In genomic region chr19:8665746-8666145, GRCm38 (mm10) we compare ENCODE assay signal across 19 mouse cellular contexts. TPM values are rescaled to one million over a fixed set of nuclear protein-coding genes. Genes with fewer than 3 reads are reported as not detected.
DNase-seq lines count a peak whose midpoint lies in the region; ATAC-seq lines count a peak whose summit lies in the region.
"Had no signal": no experiment of that assay in that cellular context is flagged by ENCODE, and none has a peak within 500 bp of the region (broad histone marks: within the 10 kb centered on the region; RNA-seq: fewer than 3 reads in every experiment).

No protein-coding gene starts in this region.

- DNase-seq in layer of hippocampus, adult 9-11 months = peak; percentile 56
- DNase-seq in layer of hippocampus, adult 8-10 months (ENCODE audit: low spot score in 2 of 2) = no peak
- peak; percentile 71 to 72 for DNase-seq in left cerebral cortex, postnatal 14 days (ENCODE audit: low spot score in 2 of 2)
- DNase-seq in right cerebral cortex, postnatal 14 days = peak; percentile 57
- no peak for DNase-seq in adrenal gland, postnatal 36 days
- no peak for DNase-seq in cerebellum, postnatal 4 days (ENCODE audit: low spot score in 2 of 2)
- DNase-seq: adrenal gland, postnatal 10 days; cerebellum, adult 8-10 months; cerebellum, postnatal 36 days; gastrocnemius, postnatal 25 days; heart, adult 18-20 months; heart, postnatal 10 days; kidney, adult 11 months; kidney, postnatal 4 days; liver, postnatal 0 days; thymus, adult 2 months; thymus, postnatal 4 days had no signal

- intact Hi-C loops in left cerebral cortex, postnatal 14 days (cut with DNase I) = no loop called here

- peak; percentile 41 for ATAC-seq in frontal cortex, adult (ENCODE audit: low TSS enrichment)
- ATAC-seq: liver, postnatal 0 days; lung, postnatal 0 days had no signal

RNA-seq across cellular contexts. Expression of gene Chrm1, which starts 2.2 kb away (rescaled TPM):
- 100 to 1,000 TPM; 160 to 164 (median 161) TPM for total RNA-seq in layer of hippocampus, adult 8-10 months (2022)
- 100 to 1,000 TPM; 148 to 165 TPM for total RNA-seq in left cerebral cortex, postnatal 14 days (2021)
- 1 to 10 TPM; 1.3 TPM for total RNA-seq in adrenal gland, postnatal 36 days (2021)
- total RNA-seq: gastrocnemius, postnatal 25 days; heart, postnatal 10 days had no signal

RNA-seq across cellular contexts. Expression of gene Slc22a6, which starts 47.9 kb away (rescaled TPM):
- 1 to 10 TPM; 3.5 to 4.4 (median 4.1) TPM for total RNA-seq in layer of hippocampus, adult 8-10 months (2022)
- 1 to 10 TPM; 4.8 to 5.7 TPM for total RNA-seq in left cerebral cortex, postnatal 14 days (2021)
- total RNA-seq in adrenal gland, postnatal 36 days (2021) = not detected
- total RNA-seq: adrenal gland, postnatal 10 days; gastrocnemius, postnatal 25 days; heart, adult 18-20 months; heart, postnatal 10 days had no signal

RNA-seq across cellular contexts. Expression of gene Slc3a2, which starts 57.4 kb away (rescaled TPM):
- 100 to 1,000 TPM; 157 to 169 (median 162) TPM for total RNA-seq in layer of hippocampus, adult 8-10 months (2022)
- 100 to 1,000 TPM; 182 to 189 TPM for total RNA-seq in left cerebral cortex, postnatal 14 days (2021)
- 100 to 1,000 TPM; 354 to 445 TPM for total RNA-seq in adrenal gland, postnatal 36 days (2021)

Comparison
In these comparisons a context has a peak if more than half of its experiments do, and no peak if none do; other contexts are left out.
1. DNase-seq: peak in layer of hippocampus, adult 9-11 months (single experiment), left cerebral cortex, postnatal 14 days (2 of 2) and right cerebral cortex, postnatal 14 days (single experiment); none in layer of hippocampus, adult 8-10 months (0 of 2), adrenal gland, postnatal 36 days (0 of 2) and cerebellum, postnatal 4 days (0 of 2).
2. RNA of gene Chrm1, which starts 2.2 kb away (total RNA-seq): 148 to 165 TPM in left cerebral cortex, postnatal 14 days and 160 to 164 TPM in layer of hippocampus, adult 8-10 months; 1.3 TPM in adrenal gland, postnatal 36 days; every median in the first group is over 10 times any median in the second.
3. RNA of gene Slc22a6, which starts 47.9 kb away (total RNA-seq): 4.8 to 5.7 TPM in left cerebral cortex, postnatal 14 days and 3.5 to 4.4 TPM in layer of hippocampus, adult 8-10 months; not detected in adrenal gland, postnatal 36 days; every median in the first group is over 4 times any median in the second.